Mouse (Mus musculus) embryonic facial prominence, embryonic 15.5 days (tissue): Measurements from ENCODE around the gene Foxo1. TPM values are rescaled to one million over a fixed set of nuclear protein-coding genes. Genes with fewer than 3 reads are reported as not detected.
A peak's percentile ranks its signal among the peaks of the same experiment; 100 is the strongest.

Experiments used
- ATAC-seq: fragments of 200-750 bp; cut with Nextera tagmentation; 2 replicates; pipeline ENCODE4 v1.8.0; 2017; ENCODE audit warnings: low read depth, moderate TSS enrichment; ENCODE audit not compliant: insufficient number of reproducible peaks, low FRiP score, low TSS enrichment
- H3K27ac ChIP-seq: fragments of 300-500 bp; sonication (generic); replicated peaks from 2 replicates; pipeline ENCODE4 v1.5.1; 2015; ENCODE audit warnings: mild to moderate bottlenecking, inconsistent platforms
- H3K27me3 ChIP-seq: fragments of 300-500 bp; sonication (generic); 2 replicates; pipeline ENCODE4 v1.6.1; 2015; ENCODE audit warnings: inconsistent platforms
- H3K36me3 ChIP-seq: fragments of 300-500 bp; sonication (generic); 2 replicates; pipeline ENCODE4 v1.6.1; 2015; ENCODE audit warnings: mild to moderate bottlenecking, inconsistent platforms
- H3K4me1 ChIP-seq: fragments of 300-500 bp; sonication (generic); 2 replicates; pipeline ENCODE4 v1.6.1; 2015; ENCODE audit warnings: inconsistent platforms
- H3K4me2 ChIP-seq: fragments of 300-500 bp; sonication (generic); replicated peaks from 2 replicates; pipeline ENCODE4 v1.6.1; 2015; ENCODE audit warnings: mild to moderate bottlenecking, inconsistent platforms
- H3K4me3 ChIP-seq: fragments of 300-500 bp; sonication (generic); replicated peaks from 2 replicates; pipeline ENCODE4 v1.5.1; 2015; ENCODE audit warnings: mild to moderate bottlenecking, inconsistent platforms
- H3K9ac ChIP-seq: fragments of 300-500 bp; sonication (generic); 2 replicates; pipeline ENCODE4 v1.6.1; 2015; ENCODE audit warnings: inconsistent platforms
- H3K9me3 ChIP-seq: fragments of 300-500 bp; sonication (generic); replicated peaks from 2 replicates; pipeline ENCODE4 v1.6.1; 2016; ENCODE audit warnings: inconsistent platforms
- WGBS: fragments of 180-500 bp; shearing (Covaris S2); methylation state at CpG from one replicate; pipeline ENCODE4 v1.1.7; 2015; 5-methylcytosine and 5-hydroxymethylcytosine counted together
- polyA plus RNA-seq: library from polyadenylated mRNA; unstranded; fragments of >200 nt; fragmentation: Nextera tagmentation; extraction: Ambion mirVana; gene quantifications from 2 replicates; pipeline ENCODE4 v1.2.1, GENCODE M21; 2015

Gene Foxo1
- polyA plus RNA-seq, 1 experiment from 2014 or later = 8.2 TPM

DNA sequence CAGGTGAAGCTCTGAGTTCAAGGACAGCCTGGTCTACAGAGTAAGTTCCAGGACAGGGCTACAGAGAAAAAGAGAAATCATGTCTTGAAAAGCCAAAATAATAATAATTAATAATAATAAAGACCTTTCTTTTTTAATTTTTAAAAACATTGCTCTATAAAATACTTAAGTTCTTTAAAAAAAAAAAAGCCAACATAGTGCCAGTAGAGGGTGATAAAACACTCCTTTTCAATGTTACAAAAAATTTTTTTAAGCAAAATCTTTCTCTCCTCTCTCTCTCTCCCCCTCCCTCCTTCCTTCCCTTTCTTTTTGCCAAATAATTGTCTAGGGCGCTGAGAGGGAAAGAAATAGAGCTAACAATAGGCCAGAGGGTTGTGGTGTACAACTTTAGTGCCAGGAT, 17.0 kb upstream of the Foxo1 start:
- Histone ChIP-seq H3K27me3 (peaks cover 2% of the 10 kb centered on the region; the same call in 1 of the 2 replicates), H3K27ac (no peak overlapping the region), H3K4me1 (no peaks in the 10 kb centered on the region), H3K36me3 (no peaks in the 10 kb centered on the region), H3K4me2 (no peak overlapping the region), H3K9ac (no peak overlapping the region), H3K9me3 (no peaks in the 10 kb centered on the region), H3K4me3 (no peak overlapping the region)
- WGBS = 44% methylated on average over 1 of the region's 1 CpGs
- ATAC-seq = no peak

DNA sequence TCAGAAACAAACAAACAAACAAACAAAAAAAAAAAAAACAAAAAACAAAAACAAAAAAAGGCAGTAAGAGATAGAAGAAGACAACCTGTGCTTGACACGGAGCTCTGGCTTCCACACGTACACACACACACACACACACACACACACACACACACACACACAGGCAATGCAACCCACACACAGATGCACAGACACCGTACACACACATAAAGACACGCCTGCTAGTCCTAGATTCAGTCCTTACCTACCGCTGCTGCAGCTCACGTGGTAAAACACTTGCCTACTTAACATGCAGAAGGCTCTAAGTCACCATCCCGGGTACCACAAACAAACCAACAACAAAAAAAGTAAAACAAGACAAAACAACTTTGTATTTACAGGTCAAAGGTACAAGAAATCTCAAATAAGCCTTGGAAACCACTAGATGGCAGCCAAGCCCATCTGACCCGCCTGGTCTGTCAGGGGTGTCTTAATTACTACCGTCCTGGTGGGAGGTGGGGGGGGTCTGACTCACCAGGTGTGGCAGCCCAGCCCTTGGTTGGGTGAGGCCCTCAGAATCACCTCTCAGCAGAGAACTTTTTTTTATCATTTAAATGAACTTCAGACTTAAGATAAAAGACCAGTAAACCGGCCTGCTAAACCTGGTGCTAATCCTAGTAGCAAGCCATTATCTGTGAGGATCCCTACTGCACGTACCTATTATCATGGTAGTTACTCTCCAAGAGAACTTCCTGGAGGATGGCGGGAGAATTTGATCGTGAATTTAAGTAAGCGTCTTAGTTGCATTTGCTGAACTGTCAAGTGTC, 14.3 kb upstream of the Foxo1 start:
- H3K4me2 ChIP-seq = no peak overlapping the region
- H3K9me3 ChIP-seq = no peaks in the 10 kb centered on the region
- H3K27me3 ChIP-seq = peaks cover 11% of the 10 kb centered on the region
- no peak overlapping the region for H3K27ac ChIP-seq
- no peaks in the 10 kb centered on the region for H3K36me3 ChIP-seq
- 23% methylated on average over 14 of the region's 14 CpGs for WGBS
- no peak overlapping the region for H3K9ac ChIP-seq
- peaks cover 12% of the 10 kb centered on the region for H3K4me1 ChIP-seq
- no peak overlapping the region for H3K4me3 ChIP-seq
- ATAC-seq = peak; percentile 19; the same call in 1 of the 2 replicates

DNA sequence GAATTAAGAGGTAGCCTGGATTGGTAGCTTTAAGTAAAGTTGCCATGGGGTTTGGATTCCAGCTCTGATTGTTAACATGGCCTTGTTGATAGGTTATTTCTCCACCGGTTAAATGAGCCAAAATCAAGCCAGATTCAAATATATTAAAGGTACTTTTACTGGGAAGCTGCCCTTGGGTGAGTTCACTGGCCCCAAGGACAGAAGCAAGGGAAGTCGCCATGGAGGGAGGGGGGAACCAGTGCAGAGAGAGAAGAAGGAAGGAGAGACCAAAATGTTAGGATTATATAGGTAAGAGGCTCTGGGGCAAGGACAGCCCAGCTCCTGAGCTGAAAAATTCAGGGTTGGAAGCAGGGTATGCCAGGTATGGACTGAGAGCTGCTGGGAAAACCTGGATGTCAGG, 13.6 kb upstream of the Foxo1 start:
- H3K27ac ChIP-seq = no peak overlapping the region
- H3K4me3 ChIP-seq = no peak overlapping the region
- no peaks in the 10 kb centered on the region for H3K9me3 ChIP-seq
- no peak overlapping the region for H3K4me2 ChIP-seq
- peaks cover 14% of the 10 kb centered on the region for H3K4me1 ChIP-seq
- no peak for ATAC-seq
- H3K27me3 ChIP-seq = peaks cover 18% of the 10 kb centered on the region
- H3K9ac ChIP-seq = no peak overlapping the region
- no peaks in the 10 kb centered on the region for H3K36me3 ChIP-seq
- 6% methylated on average over 2 of the region's 2 CpGs for WGBS

DNA sequence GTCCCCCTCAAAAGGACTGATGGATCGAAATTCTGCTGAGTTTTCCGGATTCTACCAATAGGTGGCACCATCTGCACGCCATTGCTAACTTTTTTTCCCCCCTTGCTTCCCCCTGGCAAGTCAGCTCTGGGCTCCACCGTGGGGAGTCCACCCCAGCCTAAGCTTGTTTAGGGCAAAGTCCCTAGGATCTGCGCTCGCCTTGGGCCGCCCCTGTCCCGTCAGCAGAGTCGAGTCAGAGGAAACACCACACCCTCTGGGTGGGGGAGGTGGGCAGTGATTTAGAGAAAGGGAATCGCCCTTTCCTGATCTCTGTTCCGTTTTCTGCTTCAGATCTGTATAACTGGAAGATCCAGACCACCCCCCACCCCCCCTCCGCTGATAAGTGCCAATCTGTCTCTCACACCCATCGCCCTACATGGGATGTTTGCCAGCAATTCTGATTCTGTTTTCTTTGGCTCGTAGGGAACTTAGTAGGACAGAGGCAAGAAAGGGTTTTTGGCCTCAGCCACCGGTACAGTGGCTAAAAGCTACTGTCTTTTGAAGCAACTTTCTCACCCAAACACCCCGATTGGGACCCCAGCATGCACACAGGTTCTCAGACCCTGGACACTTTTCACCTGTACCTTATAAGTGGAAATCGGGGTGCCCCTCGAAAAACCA, 10.2 kb upstream of the Foxo1 start:
- 12% methylated on average over 18 of the region's 18 CpGs for WGBS
- Histone ChIP-seq H3K27me3 (peaks cover 39% of the 10 kb centered on the region), H3K27ac (no peak overlapping the region), H3K9me3 (no peaks in the 10 kb centered on the region), H3K9ac (no peak overlapping the region), H3K4me3 (peak overlapping the region; percentile 41), H3K4me2 (peak overlapping the region; percentile 73), H3K4me1 (peaks cover 18% of the 10 kb centered on the region), H3K36me3 (no peaks in the 10 kb centered on the region)
- ATAC-seq = no peak

DNA sequence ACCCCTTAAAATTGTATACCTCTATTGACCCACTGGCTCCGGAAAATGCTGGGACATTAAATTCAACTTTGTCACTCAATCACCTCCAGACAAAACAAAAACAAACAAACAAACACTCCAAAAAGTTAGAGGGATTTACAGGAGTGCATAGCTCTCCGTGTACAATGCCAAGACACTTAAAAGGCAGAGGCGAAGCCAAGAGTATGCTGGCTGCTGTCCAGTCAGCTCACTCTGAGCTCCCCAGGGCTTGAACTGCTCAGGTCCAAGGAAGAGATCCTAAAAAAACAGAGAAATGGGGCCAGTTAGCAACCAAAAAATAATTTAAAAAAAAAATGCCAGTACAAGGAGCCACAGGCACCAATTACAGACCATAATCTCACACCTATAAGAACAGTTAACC, 9.6 kb upstream of the Foxo1 start:
- Histone ChIP-seq H3K4me2 (no peak overlapping the region), H3K36me3 (no peaks in the 10 kb centered on the region), H3K4me3 (no peak overlapping the region), H3K9ac (no peak overlapping the region), H3K4me1 (peaks cover 18% of the 10 kb centered on the region), H3K27me3 (peaks cover 39% of the 10 kb centered on the region), H3K9me3 (no peaks in the 10 kb centered on the region), H3K27ac (no peak overlapping the region)
- no peak for ATAC-seq
- WGBS = 25% methylated on average over 3 of the region's 3 CpGs

DNA sequence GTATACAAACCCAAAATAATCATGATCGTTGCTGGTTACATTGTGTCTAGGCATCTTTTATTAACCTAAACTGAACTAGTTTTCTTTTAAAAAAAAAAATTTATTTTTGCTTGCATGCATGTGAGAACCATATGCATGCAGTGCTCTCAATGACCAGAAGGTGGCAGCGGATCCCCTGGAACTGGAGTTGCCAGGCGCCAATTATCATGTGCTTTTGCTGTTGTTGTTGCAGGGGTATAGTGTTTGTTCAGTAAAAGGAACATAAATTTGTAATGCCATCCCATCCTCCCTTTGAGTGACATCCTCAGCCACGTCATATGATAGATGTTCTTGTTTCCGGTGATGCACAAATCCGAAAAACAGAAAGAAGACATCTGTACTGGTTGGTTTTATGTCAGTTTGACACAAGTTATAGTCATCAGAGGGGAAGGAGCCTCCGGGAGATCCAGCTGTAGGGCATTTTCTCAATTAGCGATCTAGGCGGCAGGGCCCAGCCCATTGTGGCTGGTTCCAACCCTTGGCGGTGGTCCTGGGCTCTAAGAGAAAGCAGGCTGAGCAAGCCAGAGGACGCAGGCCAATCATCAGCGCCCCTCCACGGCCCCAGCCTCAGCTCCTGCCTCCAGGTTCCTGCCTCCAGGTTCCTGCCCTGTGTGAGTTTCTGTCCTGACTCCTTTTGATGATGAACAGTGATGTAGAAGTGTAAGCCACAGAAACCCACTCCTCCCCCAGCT, 5.5 kb upstream of the Foxo1 start:
- Histone ChIP-seq H3K9me3 (no peaks in the 10 kb centered on the region), H3K4me3 (no peak overlapping the region), H3K9ac (no peak overlapping the region), H3K36me3 (no peaks in the 10 kb centered on the region), H3K4me1 (peaks cover 33% of the 10 kb centered on the region), H3K27me3 (peaks cover 48% of the 10 kb centered on the region), H3K27ac (no peak overlapping the region), H3K4me2 (no peak overlapping the region)
- WGBS = 25% methylated on average over 13 of the region's 13 CpGs
- ATAC-seq = no peak

DNA sequence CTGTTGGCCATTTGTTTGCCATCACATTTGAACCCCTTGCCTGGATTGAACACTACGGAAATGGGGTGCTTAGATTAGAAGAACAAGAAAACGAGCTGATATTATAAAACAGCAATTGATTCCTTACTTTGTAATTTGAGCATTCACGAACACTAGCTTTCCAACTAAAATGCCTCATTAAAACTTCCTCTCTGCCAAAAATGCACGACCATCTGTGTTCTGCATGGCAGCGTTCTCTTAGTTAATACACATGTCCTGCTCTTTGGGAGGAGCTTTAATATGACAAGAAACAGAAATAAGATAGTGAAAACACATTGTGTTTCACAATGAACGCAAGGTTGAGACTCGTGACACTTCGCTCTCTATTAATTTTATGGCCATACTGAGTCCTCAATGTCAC, 3.8 kb upstream of the Foxo1 start:
- Histone ChIP-seq H3K9me3 (no peaks in the 10 kb centered on the region), H3K4me2 (no peak overlapping the region), H3K27me3 (peaks cover 40% of the 10 kb centered on the region), H3K4me1 (peaks cover 21% of the 10 kb centered on the region), H3K36me3 (no peaks in the 10 kb centered on the region), H3K4me3 (no peak overlapping the region), H3K27ac (no peak overlapping the region), H3K9ac (no peak overlapping the region)
- ATAC-seq = no peak
- 48% methylated on average over 8 of the region's 8 CpGs for WGBS

DNA sequence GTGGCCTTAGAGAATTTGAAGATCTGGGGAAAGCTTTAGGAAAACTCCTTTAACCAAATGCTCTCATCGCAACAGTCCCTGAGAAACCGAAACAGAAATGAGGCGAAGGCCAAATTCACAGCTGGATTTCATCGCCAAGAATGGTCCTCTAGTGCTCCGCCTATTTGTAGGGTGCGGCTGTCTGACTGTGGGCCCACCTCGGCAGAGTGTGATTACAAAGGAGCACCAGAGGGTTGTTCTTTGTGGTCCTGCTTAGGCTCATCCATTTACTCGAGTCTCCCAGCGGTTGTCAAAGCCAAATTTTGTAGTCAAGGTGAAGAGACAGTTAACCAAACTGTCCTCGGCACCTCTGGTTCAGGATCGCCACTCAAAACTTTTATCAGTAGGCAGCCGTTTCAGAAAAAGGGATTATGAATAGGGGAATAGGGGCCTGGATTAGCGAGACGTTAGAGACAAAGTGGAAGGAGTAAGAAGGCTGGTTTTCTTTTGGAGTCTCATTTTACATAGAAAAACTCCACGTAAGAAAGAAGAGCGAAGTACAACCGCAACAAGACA, 1.5 kb upstream of the Foxo1 start:
- peaks cover 32% of the 10 kb centered on the region for H3K4me1 ChIP-seq
- H3K36me3 ChIP-seq = no peaks in the 10 kb centered on the region
- peaks cover 17% of the 10 kb centered on the region for H3K27me3 ChIP-seq
- no peak for ATAC-seq
- H3K4me2 ChIP-seq = peak overlapping the region; percentile 93
- WGBS = 11% methylated on average over 17 of the region's 17 CpGs
- H3K27ac ChIP-seq = no peak overlapping the region
- H3K4me3 ChIP-seq = peak overlapping the region; percentile 86
- no peaks in the 10 kb centered on the region for H3K9me3 ChIP-seq
- no peak overlapping the region for H3K9ac ChIP-seq

DNA sequence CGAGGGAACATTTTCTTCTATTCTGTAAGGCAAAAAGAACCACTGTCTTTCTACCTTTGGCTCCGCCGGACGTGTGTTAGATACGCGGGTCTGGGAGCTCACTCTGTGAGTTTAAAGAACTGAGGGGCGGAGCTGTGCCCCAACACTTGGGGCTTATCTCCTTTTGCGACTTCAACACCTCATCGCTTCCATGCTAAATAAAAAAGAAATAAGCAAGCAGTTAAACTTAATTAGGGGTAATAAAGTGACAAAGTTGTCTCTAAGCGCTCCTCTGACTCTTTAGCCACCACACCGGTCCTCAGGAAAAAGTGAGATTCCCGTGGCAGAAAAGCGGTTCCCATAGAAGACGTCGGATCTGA, 864 bp upstream of the Foxo1 start:
- peak overlapping the region; percentile 86 for H3K4me3 ChIP-seq
- WGBS = under 1% methylated on average over 15 of the region's 15 CpGs

DNA sequence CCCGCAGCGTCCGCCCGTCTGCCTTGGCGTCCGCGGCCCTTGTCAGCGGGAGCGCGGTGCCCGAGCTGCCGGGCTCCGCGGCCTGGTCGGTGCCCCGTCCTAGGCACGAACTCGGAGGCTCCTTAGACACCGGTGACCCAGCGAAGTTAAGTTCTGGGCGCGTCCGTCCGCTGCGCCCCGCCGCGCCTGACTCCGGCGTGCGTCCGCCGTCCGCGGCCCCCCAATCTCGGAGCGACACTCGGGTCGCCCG, 276 bp downstream of the Foxo1 start:
- ATAC-seq = no peak
- H3K36me3 ChIP-seq = no peaks in the 10 kb centered on the region
- peak overlapping the region; percentile 94 for H3K27ac ChIP-seq
- H3K4me3 ChIP-seq = peak overlapping the region; percentile 86
- 5% methylated on average over 35 of the region's 40 CpGs for WGBS
- no peaks in the 10 kb centered on the region for H3K9me3 ChIP-seq
- H3K27me3 ChIP-seq = peaks cover 20% of the 10 kb centered on the region
- peaks cover 27% of the 10 kb centered on the region for H3K4me1 ChIP-seq
- peak overlapping the region; percentile 90 for H3K4me2 ChIP-seq
- peak overlapping the region; percentile 87 for H3K9ac ChIP-seq

More for the DNA sequence above, 864 bp upstream of the Foxo1 start:
- H3K9ac ChIP-seq = peak overlapping the region; percentile 45
- H3K36me3 ChIP-seq = no peaks in the 10 kb centered on the region
- no peak for ATAC-seq
- peaks cover 19% of the 10 kb centered on the region for H3K27me3 ChIP-seq
- H3K4me1 ChIP-seq = peaks cover 32% of the 10 kb centered on the region
- peak overlapping the region; percentile 93 for H3K4me2 ChIP-seq
- peak overlapping the region; percentile 80 for H3K27ac ChIP-seq
- no peaks in the 10 kb centered on the region for H3K9me3 ChIP-seq

DNA sequence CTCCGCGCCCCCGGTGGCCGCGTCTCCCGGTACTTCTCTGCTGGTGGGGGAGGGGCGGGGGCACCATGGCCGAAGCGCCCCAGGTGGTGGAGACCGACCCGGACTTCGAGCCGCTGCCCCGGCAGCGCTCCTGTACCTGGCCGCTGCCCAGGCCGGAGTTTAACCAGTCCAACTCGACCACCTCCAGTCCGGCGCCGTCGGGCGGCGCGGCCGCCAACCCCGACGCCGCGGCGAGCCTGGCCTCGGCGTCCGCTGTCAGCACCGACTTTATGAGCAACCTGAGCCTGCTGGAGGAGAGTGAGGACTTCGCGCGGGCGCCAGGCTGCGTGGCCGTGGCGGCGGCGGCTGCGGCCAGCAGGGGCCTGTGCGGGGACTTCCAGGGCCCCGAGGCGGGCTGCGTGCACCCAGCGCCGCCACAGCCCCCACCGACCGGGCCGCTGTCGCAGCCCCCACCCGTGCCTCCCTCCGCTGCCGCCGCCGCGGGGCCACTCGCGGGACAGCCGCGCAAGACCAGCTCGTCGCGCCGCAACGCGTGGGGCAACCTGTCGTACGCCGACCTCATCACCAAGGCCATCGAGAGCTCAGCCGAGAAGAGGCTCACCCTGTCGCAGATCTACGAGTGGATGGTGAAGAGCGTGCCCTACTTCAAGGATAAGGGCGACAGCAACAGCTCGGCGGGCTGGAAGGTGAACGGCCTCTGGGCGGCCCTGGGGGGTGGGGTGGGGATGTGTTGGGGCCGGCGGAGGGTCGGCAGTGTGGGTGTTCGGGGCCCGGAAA, 789 bp downstream of the Foxo1 start:
- Histone ChIP-seq H3K27ac (peak overlapping the region; percentile 94), H3K9ac (peak overlapping the region; percentile 87), H3K4me1 (peaks cover 27% of the 10 kb centered on the region), H3K4me2 (peak overlapping the region; percentile 90), H3K36me3 (no peaks in the 10 kb centered on the region), H3K27me3 (peaks cover 20% of the 10 kb centered on the region), H3K4me3 (peak overlapping the region; percentile 86), H3K9me3 (no peaks in the 10 kb centered on the region)
- under 1% methylated on average over 89 of the region's 89 CpGs for WGBS
- peak; percentile 51 for ATAC-seq
